Mouse (Mus musculus) stomach, postnatal 0 days (tissue): ENCODE results near the gene Hdac5.

Experiments used
- CTCF ChIP-seq: IDR thresholded peaks from 2 replicates; pipeline ENCODE4 v1.5.1; 2016; ENCODE audit warnings: antibody characterized with exemption, low read depth, mild to moderate bottlenecking, moderate library complexity
- EP300 ChIP-seq: optimal IDR thresholded peaks from 2 replicates; pipeline ENCODE3; 2016; ENCODE audit warnings: antibody characterized with exemption

- TF ChIP-seq CTCF, result no peak
- TF ChIP-seq EP300, result no peak
These were observed 10.7 kb upstream of the Hdac5 start for GRCm38 (mm10) chr11:102240636-102241035.
